Mouse (Mus musculus): Measurements from ENCODE around the gene Timm44. TPM values are rescaled to one million over a fixed set of nuclear protein-coding genes. Genes with fewer than 3 reads are reported as not detected.

The Timm44 gene
- polyA plus RNA-seq, 1 experiment from 2014 or later: 105 TPM

- H3K9ac ChIP-seq (ENCODE audit: low read depth, low read length): peak overlapping the region; percentile 90
- H3K27me3 ChIP-seq (replicated peaks; ENCODE audit: control insufficient read depth, insufficient read depth, low read length): no peaks in the 10 kb centered on the region
- ATAC-seq (replicated peaks; ENCODE audit: low FRiP score) (no peak), DNase-seq (ENCODE audit: low spot score) (peak; percentile 74)
- H3K4me2 ChIP-seq: peak overlapping the region; percentile 80
- no peaks in the 10 kb centered on the region for H3K9me3 ChIP-seq (ENCODE audit: control insufficient read depth, low read length)
- H3K36me3 ChIP-seq (ENCODE audit: control insufficient read depth, insufficient read depth, low read length): peaks cover 2% of the 10 kb centered on the region; the same call in 1 of the 2 replicates
- peak overlapping the region; percentile 95 for H3K27ac ChIP-seq (ENCODE audit: low read depth, low read length)
- peak overlapping the region; percentile 69 for H3K4me3 ChIP-seq (ENCODE audit: low read depth, low read length)
- 19% methylated on average over 15 of the region's 15 CpGs for WGBS
- H3K4me1 ChIP-seq (replicated peaks; ENCODE audit: control insufficient read depth, insufficient read depth, low read length): peaks cover 15% of the 10 kb centered on the region
Measured at GRCm38 (mm10) chr8:4237814-4238433, 37.8 kb downstream of the Timm44 start.

DNA sequence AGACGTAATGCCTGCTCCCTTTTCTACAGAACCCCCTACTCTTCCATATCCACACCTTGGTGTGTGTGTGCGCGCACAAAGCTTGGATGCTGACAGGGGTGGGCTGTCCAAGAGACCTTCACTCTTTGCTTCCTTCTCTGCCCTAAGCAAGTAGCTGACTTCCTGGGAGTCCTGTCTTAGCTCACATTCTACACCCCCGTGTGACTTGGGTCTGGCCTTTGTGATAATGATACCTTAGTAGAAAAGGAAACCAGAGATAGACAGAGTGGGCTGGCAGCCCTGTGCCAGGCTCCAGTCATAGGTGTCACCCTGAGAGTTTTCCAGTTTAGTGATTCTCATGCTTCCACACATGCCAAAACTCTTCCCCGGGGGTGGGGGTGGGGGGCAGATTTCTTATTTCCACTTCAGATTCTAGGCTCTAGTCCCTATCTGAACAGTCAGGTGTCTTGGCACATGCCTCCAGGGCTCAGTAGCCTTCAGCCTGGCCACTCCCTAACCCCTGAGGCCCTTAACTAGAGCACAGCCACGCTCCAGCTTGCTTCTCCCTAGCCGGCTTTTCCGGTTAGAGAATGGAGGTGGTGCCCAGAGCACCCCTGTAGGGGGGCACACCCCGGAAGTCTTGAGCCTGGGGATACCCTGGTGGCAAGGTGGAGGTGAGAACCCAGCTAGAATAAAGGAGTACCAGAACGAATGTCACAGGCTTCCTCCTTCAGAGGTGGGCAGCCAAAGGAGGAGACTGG, 44.9 kb downstream of the Timm44 start:
- no peak overlapping the region for H3K4me2 ChIP-seq
- no peak overlapping the region for H3K4me3 ChIP-seq (ENCODE audit: low read depth, low read length)
- ATAC-seq (replicated peaks; ENCODE audit: low FRiP score): 0 out of 2 replicates have a peak, but pooled peaks have one; percentile 34
- H3K36me3 ChIP-seq (ENCODE audit: control insufficient read depth, insufficient read depth, low read length): no peaks in the 10 kb centered on the region
- peaks cover 25% of the 10 kb centered on the region for H3K27me3 ChIP-seq (replicated peaks; ENCODE audit: control insufficient read depth, insufficient read depth, low read length)
- 50% methylated on average over 10 of the region's 10 CpGs for WGBS
- peaks cover 5% of the 10 kb centered on the region; the same call in 1 of the 2 replicates for H3K4me1 ChIP-seq (replicated peaks; ENCODE audit: control insufficient read depth, insufficient read depth, low read length)
- no peak overlapping the region for H3K9ac ChIP-seq (ENCODE audit: low read depth, low read length)
- DNase-seq (ENCODE audit: low spot score): no peak
- no peak overlapping the region for H3K27ac ChIP-seq (ENCODE audit: low read depth, low read length)
- no peaks in the 10 kb centered on the region for H3K9me3 ChIP-seq (ENCODE audit: control insufficient read depth, low read length)

DNA sequence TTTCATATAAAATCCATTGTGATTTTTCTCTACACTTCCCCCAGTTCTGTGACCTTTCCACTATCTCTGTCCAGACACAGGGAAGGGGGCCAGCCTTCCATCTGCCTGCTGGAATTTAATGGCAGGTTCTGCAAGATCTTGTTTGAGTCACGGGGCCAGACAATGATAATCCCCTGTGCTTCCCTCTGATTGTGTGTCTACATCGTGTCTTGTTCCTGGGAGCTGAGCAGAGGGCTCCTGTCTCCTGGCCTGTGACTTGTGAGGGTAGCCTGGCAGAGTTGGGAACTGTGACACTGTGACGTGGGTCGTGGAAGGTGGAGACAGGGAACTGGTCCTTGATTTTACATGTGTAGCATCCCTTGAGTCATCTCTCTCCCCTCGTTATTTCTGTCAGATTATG, 45.9 kb downstream of the Timm44 start:
- Histone ChIP-seq H3K4me2 (no peak overlapping the region), H3K27ac (ENCODE audit: low read depth, low read length) (no peak overlapping the region), H3K27me3 (replicated peaks; ENCODE audit: control insufficient read depth, insufficient read depth, low read length) (peaks cover 29% of the 10 kb centered on the region), H3K4me1 (replicated peaks; ENCODE audit: control insufficient read depth, insufficient read depth, low read length) (peaks cover 5% of the 10 kb centered on the region; the same call in 1 of the 2 replicates), H3K36me3 (ENCODE audit: control insufficient read depth, insufficient read depth, low read length) (no peaks in the 10 kb centered on the region), H3K9me3 (ENCODE audit: control insufficient read depth, low read length) (no peaks in the 10 kb centered on the region), H3K4me3 (ENCODE audit: low read depth, low read length) (no peak overlapping the region), H3K9ac (ENCODE audit: low read depth, low read length) (no peak overlapping the region)
- 61% methylated on average over 5 of the region's 5 CpGs for WGBS
- ATAC-seq (replicated peaks; ENCODE audit: low FRiP score): no peak
- no peak for DNase-seq (ENCODE audit: low spot score)

GRCm38 (mm10) chr8:4227919-4228318, 47.8 kb downstream of the Timm44 start:
- Histone ChIP-seq H3K27ac (ENCODE audit: low read depth, low read length) (no peak overlapping the region), H3K9me3 (ENCODE audit: control insufficient read depth, low read length) (no peaks in the 10 kb centered on the region), H3K36me3 (ENCODE audit: control insufficient read depth, insufficient read depth, low read length) (no peaks in the 10 kb centered on the region), H3K4me3 (ENCODE audit: low read depth, low read length) (no peak overlapping the region), H3K9ac (ENCODE audit: low read depth, low read length) (no peak overlapping the region), H3K27me3 (replicated peaks; ENCODE audit: control insufficient read depth, insufficient read depth, low read length) (peaks cover 40% of the 10 kb centered on the region), H3K4me1 (replicated peaks; ENCODE audit: control insufficient read depth, insufficient read depth, low read length) (peaks cover 5% of the 10 kb centered on the region; the same call in 1 of the 2 replicates), H3K4me2 (no peak overlapping the region)
- no peak for DNase-seq (ENCODE audit: low spot score)
- WGBS: 83% methylated on average over 4 of the region's 4 CpGs
- no peak for ATAC-seq (replicated peaks; ENCODE audit: low FRiP score)

- Histone ChIP-seq H3K9ac (ENCODE audit: low read depth, low read length) (0 out of 2 replicates have a peak within 1 kb of the TSS, but pooled peaks have one; percentile 12), H3K27me3 (replicated peaks; ENCODE audit: control insufficient read depth, insufficient read depth, low read length) (peaks cover 40% of the 10 kb centered on the region)
Measured at GRCm38 (mm10) chr8:4226739-4227347, 48.9 kb downstream of the Timm44 start, which contains the start of gene Lrrc8e. Gene Lrrc8e (plus strand): TSS chr8:4226827.

GRCm38 (mm10) chr8:4226323-4226722, 49.4 kb downstream of the Timm44 start:
- Histone ChIP-seq H3K9me3 (ENCODE audit: control insufficient read depth, low read length) (no peaks in the 10 kb centered on the region), H3K36me3 (ENCODE audit: control insufficient read depth, insufficient read depth, low read length) (no peaks in the 10 kb centered on the region), H3K27ac (ENCODE audit: low read depth, low read length) (no peak overlapping the region), H3K4me3 (ENCODE audit: low read depth, low read length) (peak overlapping the region; percentile 28), H3K27me3 (replicated peaks; ENCODE audit: control insufficient read depth, insufficient read depth, low read length) (peaks cover 40% of the 10 kb centered on the region), H3K4me1 (replicated peaks; ENCODE audit: control insufficient read depth, insufficient read depth, low read length) (peaks cover 5% of the 10 kb centered on the region; the same call in 1 of the 2 replicates), H3K4me2 (peak overlapping the region; percentile 54), H3K9ac (ENCODE audit: low read depth, low read length) (no peak overlapping the region)
- 23% methylated on average over 4 of the region's 4 CpGs for WGBS
- ATAC-seq (replicated peaks; ENCODE audit: low FRiP score) (peak; percentile 19; the same call in 1 of the 2 replicates), DNase-seq (ENCODE audit: low spot score) (no peak)

More at GRCm38 (mm10) chr8:4226739-4227347, 48.9 kb downstream of the Timm44 start, which contains the start of gene Lrrc8e:
- Histone ChIP-seq H3K36me3 (ENCODE audit: control insufficient read depth, insufficient read depth, low read length) (no peaks in the 10 kb centered on the region), H3K4me1 (replicated peaks; ENCODE audit: control insufficient read depth, insufficient read depth, low read length) (peaks cover 5% of the 10 kb centered on the region; the same call in 1 of the 2 replicates), H3K4me2 (peak within 1 kb of the TSS; percentile 54), H3K4me3 (ENCODE audit: low read depth, low read length) (peak within 1 kb of the TSS; percentile 28), H3K27ac (ENCODE audit: low read depth, low read length) (no peak within 1 kb of the TSS), H3K9me3 (ENCODE audit: control insufficient read depth, low read length) (no peaks in the 10 kb centered on the region)
- peak; percentile 74 for ATAC-seq (replicated peaks; ENCODE audit: low FRiP score)
- DNase-seq (ENCODE audit: low spot score): no peak
- 6% methylated on average over 32 of the region's 33 CpGs for WGBS

GRCm38 (mm10) chr8:4222059-4222458, 53.7 kb downstream of the Timm44 start:
- ATAC-seq (replicated peaks; ENCODE audit: low FRiP score): no peak
- Histone ChIP-seq H3K9me3 (ENCODE audit: control insufficient read depth, low read length) (no peaks in the 10 kb centered on the region), H3K9ac (ENCODE audit: low read depth, low read length) (no peak overlapping the region), H3K27me3 (replicated peaks; ENCODE audit: control insufficient read depth, insufficient read depth, low read length) (peaks cover 47% of the 10 kb centered on the region), H3K27ac (ENCODE audit: low read depth, low read length) (no peak overlapping the region), H3K4me1 (replicated peaks; ENCODE audit: control insufficient read depth, insufficient read depth, low read length) (peaks cover 5% of the 10 kb centered on the region; the same call in 1 of the 2 replicates), H3K36me3 (ENCODE audit: control insufficient read depth, insufficient read depth, low read length) (no peaks in the 10 kb centered on the region), H3K4me3 (ENCODE audit: low read depth, low read length) (no peak overlapping the region), H3K4me2 (no peak overlapping the region)
- DNase-seq (ENCODE audit: low spot score): no peak

DNA sequence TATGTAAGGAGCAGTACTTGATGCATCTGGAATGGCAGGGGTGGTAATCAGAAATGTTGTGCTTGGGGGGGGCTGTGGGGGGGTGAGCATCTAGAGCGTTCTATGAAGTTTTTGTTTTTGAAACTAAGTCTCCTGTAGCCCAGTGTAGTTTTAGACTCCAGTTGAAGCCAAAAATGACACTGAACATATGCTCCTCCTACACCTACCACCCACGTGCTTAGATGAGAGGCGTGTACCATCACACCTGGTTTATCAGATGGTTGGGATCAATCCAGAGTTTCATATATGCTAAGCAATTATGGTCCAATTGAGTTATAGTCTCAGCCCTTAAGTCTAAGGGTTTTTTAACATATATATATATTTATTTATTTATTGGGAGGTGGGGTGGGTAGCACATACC, 56.1 kb downstream of the Timm44 start:
- no peak overlapping the region for H3K4me2 ChIP-seq
- DNase-seq (ENCODE audit: low spot score): no peak
- no peak for ATAC-seq (replicated peaks; ENCODE audit: low FRiP score)
- H3K27me3 ChIP-seq (replicated peaks; ENCODE audit: control insufficient read depth, insufficient read depth, low read length): peaks cover 54% of the 10 kb centered on the region
- H3K4me3 ChIP-seq (ENCODE audit: low read depth, low read length): no peak overlapping the region
- H3K27ac ChIP-seq (ENCODE audit: low read depth, low read length): no peak overlapping the region
- no peak overlapping the region for H3K9ac ChIP-seq (ENCODE audit: low read depth, low read length)
- no peaks in the 10 kb centered on the region for H3K36me3 ChIP-seq (ENCODE audit: control insufficient read depth, insufficient read depth, low read length)
- H3K4me1 ChIP-seq (replicated peaks; ENCODE audit: control insufficient read depth, insufficient read depth, low read length): peaks cover 6% of the 10 kb centered on the region; the same call in 1 of the 2 replicates
- H3K9me3 ChIP-seq (ENCODE audit: control insufficient read depth, low read length): no peaks in the 10 kb centered on the region
- 81% methylated on average over 3 of the region's 3 CpGs for WGBS

Measured in liver, embryonic 11.5 days (tissue).